Mouse (Mus musculus) liver, embryonic 12.5 days (tissue): ENCODE measurements around the gene Hist1h2bh. TPM values are rescaled to one million over a fixed set of nuclear protein-coding genes. Genes with fewer than 3 reads are reported as not detected.
A peak's percentile ranks its signal among the peaks of the same experiment; 100 is the strongest.

Experiments
- ATAC-seq: fragments of 200-750 bp; cut with Nextera tagmentation; 2 replicates; pipeline ENCODE4 v1.8.0; 2017; ENCODE audit warnings: moderate number of reproducible peaks, mild to moderate bottlenecking, moderate library complexity
- H3K27ac ChIP-seq: fragments of 300-500 bp; sonication (generic); 2 replicates; pipeline ENCODE4 v1.5.1; 2016; ENCODE audit warnings: mild to moderate bottlenecking
- H3K27me3 ChIP-seq: fragments of 300-500 bp; sonication (generic); replicated peaks from 2 replicates; pipeline ENCODE4 v1.6.1; 2016; ENCODE audit warnings: mild to moderate bottlenecking, moderate library complexity
- H3K36me3 ChIP-seq: fragments of 300-500 bp; sonication (generic); 2 replicates; pipeline ENCODE4 v1.6.1; 2016; ENCODE audit warnings: mild to moderate bottlenecking, moderate library complexity
- H3K4me1 ChIP-seq: fragments of 300-500 bp; sonication (generic); 2 replicates; pipeline ENCODE4 v1.6.1; 2016
- H3K4me2 ChIP-seq: fragments of 300-500 bp; sonication (generic); 2 replicates; pipeline ENCODE4 v1.6.1; 2016; ENCODE audit warnings: mild to moderate bottlenecking, moderate library complexity
- H3K4me3 ChIP-seq: fragments of 300-500 bp; sonication (generic); 2 replicates; pipeline ENCODE4 v1.5.1; 2016; ENCODE audit warnings: mild to moderate bottlenecking, moderate library complexity
- H3K9ac ChIP-seq: fragments of 300-500 bp; sonication (generic); 2 replicates; pipeline ENCODE4 v1.6.1; 2016; ENCODE audit warnings: mild to moderate bottlenecking, moderate library complexity
- H3K9me3 ChIP-seq: fragments of 300-500 bp; sonication (generic); replicated peaks from 2 replicates; pipeline ENCODE4 v1.6.1; 2016; ENCODE audit warnings: mild to moderate bottlenecking, moderate library complexity
- WGBS: fragments of 180-500 bp; shearing (Covaris S2); methylation state at CpG from one replicate; pipeline ENCODE4 v1.1.7; 2016; ENCODE audit not compliant: insufficient replicate concordance; 5-methylcytosine and 5-hydroxymethylcytosine counted together
- polyA plus RNA-seq: library from polyadenylated mRNA; unstranded; fragments of >200 nt; fragmentation: Nextera tagmentation; extraction: Ambion mirVana; gene quantifications from 2 replicates; pipeline ENCODE4 v1.2.1, GENCODE M21; 2016

Gene Hist1h2bh
- polyA plus RNA-seq, 1 experiment from 2014 or later = 1.5 TPM

GRCm38 (mm10) chr13:23505662-23506345 is 37.4 kb downstream of the Hist1h2bh start:
- no peaks in the 10 kb centered on the region for H3K36me3 ChIP-seq
- ATAC-seq = peak; percentile 46; the same call in 1 of the 2 replicates
- peak overlapping the region; percentile 75 for H3K9ac ChIP-seq
- peak overlapping the region; percentile 46 for H3K27ac ChIP-seq
- peak overlapping the region; percentile 60 for H3K4me3 ChIP-seq
- 5% methylated on average over 14 of the region's 14 CpGs for WGBS
- H3K9me3 ChIP-seq = no peaks in the 10 kb centered on the region
- H3K4me2 ChIP-seq = peak overlapping the region; percentile 82
- H3K4me1 ChIP-seq = peaks cover 65% of the 10 kb centered on the region
- 0 out of 2 replicates have a peak, but pooled peaks cover 2% of the 10 kb centered on the region for H3K27me3 ChIP-seq

- H3K4me1 ChIP-seq = peaks cover 74% of the 10 kb centered on the region
- H3K4me3 ChIP-seq = peak overlapping the region; percentile 37; the same call in 1 of the 2 replicates
- 0 out of 2 replicates have a peak overlapping the region, but pooled peaks have one; percentile 39 for H3K9ac ChIP-seq
These were observed 39.4 kb downstream of the Hist1h2bh start for GRCm38 (mm10) chr13:23503797-23504196.

GRCm38 (mm10) chr13:23502916-23503315 is 40.3 kb downstream of the Hist1h2bh start:
- Histone ChIP-seq H3K4me2 (peak overlapping the region; percentile 63; the same call in 1 of the 2 replicates), H3K9ac (no peak overlapping the region), H3K27me3 (no peaks in the 10 kb centered on the region), H3K9me3 (no peaks in the 10 kb centered on the region), H3K27ac (no peak overlapping the region), H3K36me3 (no peaks in the 10 kb centered on the region), H3K4me3 (no peak overlapping the region), H3K4me1 (peaks cover 78% of the 10 kb centered on the region)
- 63% methylated on average over 4 of the region's 4 CpGs for WGBS
- ATAC-seq = no peak

More at GRCm38 (mm10) chr13:23503797-23504196, 39.4 kb downstream of the Hist1h2bh start:
- no peaks in the 10 kb centered on the region for H3K27me3 ChIP-seq
- H3K9me3 ChIP-seq = no peaks in the 10 kb centered on the region
- H3K4me2 ChIP-seq = peak overlapping the region; percentile 52
- no peaks in the 10 kb centered on the region for H3K36me3 ChIP-seq
- 1% methylated on average over 9 of the region's 9 CpGs for WGBS
- no peak for ATAC-seq
- peak overlapping the region; percentile 60; the same call in 1 of the 2 replicates for H3K27ac ChIP-seq

- Histone ChIP-seq H3K4me2 (peak overlapping the region; percentile 63), H3K9ac (peak overlapping the region; percentile 54), H3K27me3 (no peaks in the 10 kb centered on the region), H3K27ac (peak overlapping the region; percentile 37; the same call in 1 of the 2 replicates), H3K4me3 (peak overlapping the region; percentile 42), H3K36me3 (no peaks in the 10 kb centered on the region), H3K4me1 (peaks cover 80% of the 10 kb centered on the region), H3K9me3 (no peaks in the 10 kb centered on the region)
- 24% methylated on average over 9 of the region's 9 CpGs for WGBS
- no peak for ATAC-seq
These were observed 41.1 kb downstream of the Hist1h2bh start for GRCm38 (mm10) chr13:23502031-23502567.

GRCm38 (mm10) chr13:23501511-23501910 is 41.7 kb downstream of the Hist1h2bh start:
- Histone ChIP-seq H3K4me3 (peak overlapping the region; percentile 42), H3K4me1 (peaks cover 77% of the 10 kb centered on the region), H3K4me2 (peak overlapping the region; percentile 63), H3K27ac (no peak overlapping the region; the same call in 1 of the 2 replicates), H3K9me3 (no peaks in the 10 kb centered on the region), H3K36me3 (no peaks in the 10 kb centered on the region), H3K27me3 (no peaks in the 10 kb centered on the region), H3K9ac (peak overlapping the region; percentile 54)
- WGBS = 20% methylated on average over 5 of the region's 5 CpGs
- ATAC-seq = no peak

GRCm38 (mm10) chr13:23500424-23501200 is 42.6 kb downstream of the Hist1h2bh start:
- H3K9me3 ChIP-seq = no peaks in the 10 kb centered on the region
- WGBS = under 1% methylated on average over 17 of the region's 17 CpGs
- peak overlapping the region; percentile 54; the same call in 1 of the 2 replicates for H3K9ac ChIP-seq
- H3K4me2 ChIP-seq = peak overlapping the region; percentile 75
- peak; percentile 80 for ATAC-seq
- no peaks in the 10 kb centered on the region for H3K36me3 ChIP-seq
- peak overlapping the region; percentile 42 for H3K4me3 ChIP-seq
- no peaks in the 10 kb centered on the region for H3K27me3 ChIP-seq
- peaks cover 70% of the 10 kb centered on the region for H3K4me1 ChIP-seq
- no peak overlapping the region for H3K27ac ChIP-seq

- H3K36me3 ChIP-seq = no peaks in the 10 kb centered on the region
These were observed 43.2 kb downstream of the Hist1h2bh start for GRCm38 (mm10) chr13:23499943-23500342.

GRCm38 (mm10) chr13:23498653-23499052 is 44.5 kb downstream of the Hist1h2bh start:
- Histone ChIP-seq H3K27ac (peak overlapping the region; percentile 12; the same call in 1 of the 2 replicates), H3K4me1 (peaks cover 57% of the 10 kb centered on the region), H3K36me3 (no peaks in the 10 kb centered on the region), H3K4me3 (peak overlapping the region; percentile 57), H3K9me3 (no peaks in the 10 kb centered on the region), H3K4me2 (peak overlapping the region; percentile 75), H3K27me3 (0 out of 2 replicates have a peak, but pooled peaks cover 5% of the 10 kb centered on the region), H3K9ac (peak overlapping the region; percentile 59)
- WGBS = 13% methylated on average over 10 of the region's 10 CpGs
- no peak for ATAC-seq

More at GRCm38 (mm10) chr13:23499943-23500342, 43.2 kb downstream of the Hist1h2bh start:
- peaks cover 63% of the 10 kb centered on the region for H3K4me1 ChIP-seq
- no peaks in the 10 kb centered on the region for H3K9me3 ChIP-seq
- 1% methylated on average over 7 of the region's 7 CpGs for WGBS
- H3K27ac ChIP-seq = no peak overlapping the region
- H3K27me3 ChIP-seq = no peaks in the 10 kb centered on the region
- no peak overlapping the region for H3K9ac ChIP-seq
- peak; percentile 61 for ATAC-seq
- H3K4me2 ChIP-seq = peak overlapping the region; percentile 75
- peak overlapping the region; percentile 57 for H3K4me3 ChIP-seq

GRCm38 (mm10) chr13:23497656-23498321 is 45.4 kb downstream of the Hist1h2bh start:
- H3K9me3 ChIP-seq = no peaks in the 10 kb centered on the region
- 2% methylated on average over 19 of the region's 19 CpGs for WGBS
- no peaks in the 10 kb centered on the region for H3K36me3 ChIP-seq
- peak overlapping the region; percentile 59 for H3K9ac ChIP-seq
- ATAC-seq = peak; percentile 61
- H3K27ac ChIP-seq = 0 out of 2 replicates have a peak overlapping the region, but pooled peaks have one; percentile 22
- H3K4me3 ChIP-seq = peak overlapping the region; percentile 57
- peaks cover 54% of the 10 kb centered on the region for H3K4me1 ChIP-seq
- H3K4me2 ChIP-seq = peak overlapping the region; percentile 75
- 0 out of 2 replicates have a peak, but pooled peaks cover 5% of the 10 kb centered on the region for H3K27me3 ChIP-seq

- Histone ChIP-seq H3K4me2 (no peak overlapping the region), H3K9ac (no peak overlapping the region), H3K9me3 (no peaks in the 10 kb centered on the region), H3K4me3 (no peak overlapping the region), H3K36me3 (no peaks in the 10 kb centered on the region), H3K4me1 (peaks cover 58% of the 10 kb centered on the region), H3K27ac (no peak overlapping the region), H3K27me3 (0 out of 2 replicates have a peak, but pooled peaks cover 5% of the 10 kb centered on the region)
- 69% methylated on average over 6 of the region's 6 CpGs for WGBS
- ATAC-seq = no peak
These were observed 47.7 kb downstream of the Hist1h2bh start for GRCm38 (mm10) chr13:23495526-23495925.

- Histone ChIP-seq H3K4me1 (peaks cover 37% of the 10 kb centered on the region), H3K9me3 (no peaks in the 10 kb centered on the region), H3K4me3 (peak overlapping the region; percentile 52), H3K36me3 (no peaks in the 10 kb centered on the region), H3K27ac (no peak overlapping the region), H3K9ac (peak overlapping the region; percentile 55; the same call in 1 of the 2 replicates), H3K27me3 (peaks cover 23% of the 10 kb centered on the region), H3K4me2 (peak overlapping the region; percentile 68)
- ATAC-seq = no peak
- 7% methylated on average over 14 of the region's 14 CpGs for WGBS
These were observed 51.2 kb downstream of the Hist1h2bh start for GRCm38 (mm10) chr13:23491990-23492389.
